In the genomic region with DNA sequence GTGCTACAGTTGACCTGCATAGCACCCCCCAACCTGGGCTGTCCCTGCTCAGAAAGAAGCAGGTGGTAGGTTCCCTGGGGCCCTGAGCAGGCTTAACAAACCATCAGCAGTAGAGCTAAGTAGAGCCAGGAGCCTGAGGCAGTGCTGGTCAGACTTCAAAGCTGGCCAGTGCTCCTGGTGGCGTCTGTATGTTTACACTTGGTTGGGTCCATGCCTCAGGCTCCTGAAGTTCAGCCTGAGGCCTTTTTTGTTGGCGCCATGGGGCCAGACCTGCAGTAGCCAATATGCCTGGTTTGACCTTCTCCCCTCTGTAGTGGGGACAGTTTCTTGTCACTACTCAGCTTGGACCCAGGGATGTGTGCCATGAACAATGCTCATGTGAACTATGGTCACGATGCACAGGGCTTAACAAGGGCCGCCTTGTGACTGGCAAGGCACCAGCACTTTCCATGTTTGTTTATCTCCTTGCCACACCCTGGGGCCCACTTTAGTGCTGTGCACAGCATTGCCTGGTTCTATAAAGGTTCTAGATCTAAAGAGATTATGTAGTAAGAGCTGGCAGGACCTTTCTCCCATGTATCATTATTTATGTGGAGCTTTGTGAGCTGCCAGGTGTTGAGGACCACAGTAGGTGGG, we compare ENCODE assay signal across 16 mouse cellular contexts.
DNase-seq lines count a peak whose midpoint lies in the region; ATAC-seq and TF ChIP-seq lines count a peak whose summit lies in the region.
"Had no signal": no experiment of that assay in that cellular context is flagged by ENCODE, and none has a peak within 500 bp of the region (broad histone marks: within the 10 kb centered on the region; RNA-seq: fewer than 3 reads in every experiment).

No protein-coding gene starts in this region.

- H3K4me2 ChIP-seq in liver, embryonic 13.5 days, result peak overlapping the region; percentile 17; the same call in 1 of the 2 replicates
- no peak overlapping the region for H3K4me2 ChIP-seq in stomach, postnatal 0 days (replicated peaks; ENCODE audit: low read depth)
- H3K4me2 ChIP-seq: hindbrain, embryonic 12.5 days; limb, embryonic 12.5 days; midbrain, embryonic 15.5 days had no signal

- H3K27ac ChIP-seq in liver, embryonic 13.5 days, result no peak overlapping the region
- H3K27ac ChIP-seq in stomach, postnatal 0 days (replicated peaks), result no peak overlapping the region
- H3K27ac ChIP-seq: hindbrain, embryonic 12.5 days; kidney, postnatal 0 days; limb, embryonic 12.5 days; midbrain, embryonic 15.5 days had no signal

- ATAC-seq in erythroid progenitor cell, adult 5-6 weeks (replicated peaks; ENCODE audit: low FRiP score, poor library complexity, severe bottlenecking), result peak; percentile 70; the same call in 1 of the 2 replicates
- peak; percentile 84 for ATAC-seq in liver, embryonic 13.5 days (ENCODE audit: low read depth)
- peak; percentile 82; the same call in 1 of the 2 replicates for ATAC-seq in stomach, postnatal 0 days (ENCODE audit: low FRiP score, low TSS enrichment)
- ATAC-seq: midbrain, embryonic 15.5 days had no signal

- no peak overlapping the region for H3K4me3 ChIP-seq in liver, embryonic 13.5 days (replicated peaks)
- H3K4me3 ChIP-seq in stomach, postnatal 0 days (ENCODE audit: low read depth, low read length), result no peak overlapping the region
- H3K4me3 ChIP-seq: hindbrain, embryonic 12.5 days; limb, embryonic 12.5 days; midbrain, embryonic 15.5 days had no signal

- WGBS in liver, embryonic 13.5 days (ENCODE audit: insufficient replicate concordance), result 49% methylated on average over 4 of the region's 4 CpGs
- WGBS in stomach, postnatal 0 days, result 53% methylated on average over 4 of the region's 4 CpGs

- H3K27me3 ChIP-seq in liver, embryonic 13.5 days, result no peaks in the 10 kb centered on the region
- H3K27me3 ChIP-seq in stomach, postnatal 0 days (ENCODE audit: control insufficient read depth, insufficient read depth, low read length), result no peaks in the 10 kb centered on the region
- H3K27me3 ChIP-seq: hindbrain, embryonic 12.5 days; limb, embryonic 12.5 days; midbrain, embryonic 15.5 days had no signal

- peaks cover 3% of the 10 kb centered on the region for H3K36me3 ChIP-seq in liver, embryonic 13.5 days
- peaks cover under 1% of the 10 kb centered on the region; the same call in 1 of the 2 replicates for H3K36me3 ChIP-seq in stomach, postnatal 0 days (ENCODE audit: control insufficient read depth, insufficient read depth, low read length)
- H3K36me3 ChIP-seq: midbrain, embryonic 15.5 days had no signal

- peaks cover 21% of the 10 kb centered on the region for H3K4me1 ChIP-seq in liver, embryonic 13.5 days (replicated peaks)
- no peaks in the 10 kb centered on the region for H3K4me1 ChIP-seq in stomach, postnatal 0 days (replicated peaks; ENCODE audit: control insufficient read depth, insufficient read depth)
- H3K4me1 ChIP-seq: hindbrain, embryonic 12.5 days; limb, embryonic 12.5 days; midbrain, embryonic 15.5 days had no signal

- TF ChIP-seq EP300 in stomach, postnatal 0 days (optimal IDR thresholded peaks at IDR 0.05), result no peak

- TF ChIP-seq CTCF in stomach, postnatal 0 days (IDR thresholded peaks at IDR 0.05; ENCODE audit: low read depth), result no peak

- no peaks in the 10 kb centered on the region for H3K9me3 ChIP-seq in liver, embryonic 13.5 days (replicated peaks)
- no peaks in the 10 kb centered on the region for H3K9me3 ChIP-seq in stomach, postnatal 0 days (ENCODE audit: control insufficient read depth, low read length)
- H3K9me3 ChIP-seq: hindbrain, embryonic 12.5 days; limb, embryonic 12.5 days; midbrain, embryonic 15.5 days had no signal

- no peak overlapping the region for H3K9ac ChIP-seq in liver, embryonic 13.5 days
- H3K9ac ChIP-seq in stomach, postnatal 0 days (ENCODE audit: low read length), result no peak overlapping the region
- H3K9ac ChIP-seq: hindbrain, embryonic 12.5 days; limb, embryonic 12.5 days; midbrain, embryonic 15.5 days had no signal

- DNase-seq in urinary bladder, adult 18-20 months (ENCODE audit: low spot score in 2 of 2), result peak; percentile 8 to 16
- DNase-seq in urinary bladder, postnatal 4 days (ENCODE audit: low spot score in 2 of 2), result no peak
- peak; percentile 22 for DNase-seq in liver, embryonic 13.5 days
- peak; percentile 57 for DNase-seq in stomach, postnatal 0 days (ENCODE audit: low spot score)
- DNase-seq in right cerebral cortex, postnatal 4 days, result no peak
- no peak for DNase-seq in kidney, postnatal 14 days
- DNase-seq: cerebellum, adult 9-11 months; gastrocnemius, postnatal 14 days; kidney, adult 11 months; lung, postnatal 4 days; thymus, postnatal 25 days had no signal

Comparison
In these comparisons a context has a peak if more than half of its experiments do, and no peak if none do; other contexts are left out.
1. DNase-seq: peak in urinary bladder, adult 18-20 months (2 of 2), liver, embryonic 13.5 days (single experiment) and stomach, postnatal 0 days (single experiment); none in urinary bladder, postnatal 4 days (0 of 2), right cerebral cortex, postnatal 4 days (single experiment) and kidney, postnatal 14 days (single experiment).
2. Peak in every context shown above with its lines, with median percentiles within 50 percentile points of each other: ATAC-seq.